Mouse (Mus musculus) kidney, postnatal 36 days (tissue): ENCODE results near the gene Zcchc4.

ENCODE experiments used
- DNase-seq, 2 experiments: peaks; one replicate each; pipeline ENCODE4 v3.0.0; 2021 to 2022; ENCODE audit warnings: mixed read lengths in 2 of 2

Zcchc4 gene

DNA sequence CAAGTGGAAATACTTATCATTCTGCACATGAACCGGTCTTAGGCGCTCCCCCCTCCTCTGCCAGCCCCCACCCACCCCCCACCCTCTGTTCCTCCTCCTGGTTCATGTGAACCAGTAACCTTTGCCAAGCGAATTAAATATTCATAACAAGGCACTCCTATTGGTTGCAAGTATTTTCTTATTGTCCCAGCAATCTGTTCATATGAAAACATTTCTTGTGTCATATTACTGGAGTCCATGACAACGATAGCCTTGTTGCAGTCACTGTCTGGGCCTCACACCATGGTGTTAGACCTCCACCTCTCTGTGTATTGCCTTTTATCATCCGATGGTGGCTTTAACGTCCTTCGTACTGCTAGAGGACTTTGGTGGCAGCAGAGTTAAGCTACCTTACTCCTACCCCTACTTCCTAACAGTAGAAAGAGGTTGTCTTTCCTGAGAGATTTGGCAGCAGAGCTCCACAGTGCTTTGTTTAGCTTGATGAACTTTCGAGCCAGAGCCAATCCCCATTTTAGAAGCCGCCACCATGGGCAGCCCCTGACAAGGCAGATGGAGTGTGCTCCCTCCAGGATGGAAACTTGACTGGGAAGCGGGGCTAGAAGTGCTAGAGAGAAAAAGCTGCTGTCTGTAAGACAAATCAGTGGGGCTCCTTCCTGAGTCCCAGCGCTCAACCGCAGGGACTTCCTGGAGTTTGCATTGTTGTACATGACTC is 24.2 kb downstream of the Zcchc4 start:
- DNase-seq = no peak

DNA sequence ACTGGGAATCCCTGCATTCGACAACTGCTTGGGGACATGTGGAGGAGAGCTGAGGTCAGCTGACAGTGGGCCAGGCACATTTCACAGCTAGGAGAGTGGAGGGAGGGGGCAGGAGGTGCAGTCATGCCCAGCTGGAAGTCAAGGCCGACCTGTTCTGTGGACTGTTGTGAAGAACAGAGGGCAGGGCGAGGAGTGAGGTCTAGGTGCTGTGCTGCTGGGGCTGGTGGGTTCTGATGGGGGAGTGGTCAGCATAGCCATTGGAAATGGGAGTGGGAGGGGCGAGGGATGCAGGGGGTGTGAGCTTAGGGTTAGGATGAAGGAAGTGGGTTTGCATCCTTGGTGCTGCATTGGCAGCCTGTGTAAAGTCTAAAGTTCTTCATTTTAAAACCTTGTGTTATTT is 30.6 kb downstream of the Zcchc4 start:
- no peak for DNase-seq

DNA sequence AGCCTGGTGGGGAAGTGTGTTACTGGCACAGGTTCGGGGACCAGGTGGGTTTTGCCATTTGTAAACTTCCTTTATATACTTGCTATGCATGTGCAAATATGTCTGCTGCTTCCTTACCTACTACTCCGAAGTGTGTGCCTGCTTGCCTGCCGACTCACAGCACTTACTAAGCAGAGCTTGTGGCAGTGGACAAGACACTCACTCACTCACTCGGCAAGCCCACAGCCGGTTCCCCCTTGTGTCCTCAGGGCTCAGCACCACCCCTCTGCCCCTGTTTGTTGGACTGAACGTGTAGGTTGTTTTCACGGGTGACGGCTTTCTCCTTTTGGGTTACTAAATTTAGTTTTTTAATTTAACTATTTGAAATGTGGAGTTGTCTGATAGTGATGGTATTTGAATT is 31.1 kb downstream of the Zcchc4 start:
- no peak for DNase-seq

DNA sequence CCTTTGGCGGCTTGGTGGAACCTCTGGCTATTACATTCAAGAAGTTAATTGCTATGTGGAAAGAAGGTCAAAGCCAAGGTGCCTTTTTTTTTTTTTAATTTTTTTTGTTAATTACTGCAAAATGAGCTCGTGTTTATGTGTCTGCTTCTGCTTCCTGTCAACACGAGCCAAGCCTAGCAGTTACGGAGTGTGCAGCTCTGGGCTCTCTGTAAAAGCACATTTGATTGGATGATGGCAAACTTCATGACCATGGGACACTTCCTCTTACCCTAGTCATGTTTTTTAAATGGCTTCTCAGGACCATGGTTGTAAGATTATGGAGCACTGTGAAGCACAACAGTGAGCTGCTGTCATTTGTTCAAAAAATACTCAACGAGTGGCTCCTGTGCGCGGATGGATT is 31.8 kb downstream of the Zcchc4 start:
- DNase-seq = no peak

DNA sequence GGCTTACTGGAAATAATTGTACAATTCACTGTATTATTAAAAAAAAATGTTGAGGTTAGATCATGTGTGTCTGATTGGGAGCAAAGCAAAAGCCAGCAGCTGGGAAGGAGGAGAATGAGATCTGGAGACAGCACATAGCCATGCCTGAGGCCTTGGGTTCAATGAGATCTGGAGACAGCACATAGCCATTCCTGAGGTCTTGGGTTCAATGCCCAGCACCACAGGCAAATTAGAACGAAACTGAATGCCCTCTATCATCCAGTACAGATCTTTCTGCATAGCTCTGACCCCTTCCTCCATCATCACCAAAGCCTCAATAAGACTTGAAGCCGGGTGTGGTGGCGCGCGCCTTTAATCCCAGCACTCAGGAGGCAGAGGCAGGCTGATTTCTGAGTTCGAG is 35.2 kb downstream of the Zcchc4 start:
- DNase-seq = no peak

DNA sequence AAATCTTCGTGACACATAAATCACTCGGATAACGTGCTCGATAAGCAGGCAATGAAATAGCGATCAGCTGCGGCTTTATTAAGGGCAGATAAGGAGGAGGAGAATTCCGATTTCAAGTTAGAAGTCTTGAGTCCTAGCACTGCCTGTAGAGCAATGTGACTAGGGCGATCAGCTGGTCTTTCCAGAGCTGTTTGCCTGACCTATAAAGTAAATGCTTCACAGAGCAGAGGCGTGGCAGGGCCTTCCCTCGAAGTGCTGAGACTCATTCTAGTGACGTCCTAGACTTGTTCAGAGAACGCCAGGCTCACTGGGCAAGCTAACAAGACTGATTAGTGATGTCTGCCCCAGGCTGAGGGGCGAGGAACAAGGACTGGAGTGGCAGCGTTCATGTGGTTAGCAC is 35.8 kb downstream of the Zcchc4 start:
- DNase-seq = no peak

DNA sequence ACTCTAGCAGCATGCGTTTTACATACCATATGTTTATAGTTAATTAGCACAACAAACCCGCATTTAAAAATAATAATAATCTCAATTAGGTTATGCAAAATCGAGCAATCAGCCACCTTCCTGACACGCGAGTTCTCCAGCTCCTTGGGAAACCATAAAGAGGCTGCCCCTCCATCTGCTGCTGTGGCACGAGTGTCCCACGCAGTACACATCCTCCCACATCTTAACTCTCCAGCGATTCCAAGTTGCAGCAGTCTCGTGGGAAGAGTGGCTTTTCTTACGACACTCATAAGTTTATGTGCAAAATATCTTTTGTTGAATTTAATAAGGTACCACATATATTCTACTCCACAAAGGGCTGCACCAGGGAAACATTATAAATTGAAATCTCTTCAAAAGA is 37.2 kb downstream of the Zcchc4 start:
- DNase-seq = no peak

DNA sequence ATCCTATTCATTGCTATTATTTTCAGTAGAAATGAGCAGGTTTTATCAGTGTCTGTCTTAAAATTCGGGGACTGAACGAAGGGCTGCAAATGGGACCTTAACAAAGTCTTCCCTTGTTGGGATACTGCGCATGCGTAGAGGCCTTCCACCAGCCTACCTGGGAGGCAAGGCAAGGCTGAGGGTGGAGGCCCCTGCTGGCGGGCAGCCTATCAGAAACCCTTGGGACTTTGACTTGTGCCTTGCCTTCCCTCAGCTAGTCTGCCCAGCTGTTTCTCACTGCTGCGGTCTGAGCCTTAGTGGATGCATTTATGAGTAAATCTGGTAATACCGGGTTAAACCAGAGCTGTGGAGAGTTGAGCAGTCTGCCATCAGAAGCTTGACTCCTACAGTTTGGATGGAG is 38.1 kb downstream of the Zcchc4 start:
- DNase-seq = no peak

DNA sequence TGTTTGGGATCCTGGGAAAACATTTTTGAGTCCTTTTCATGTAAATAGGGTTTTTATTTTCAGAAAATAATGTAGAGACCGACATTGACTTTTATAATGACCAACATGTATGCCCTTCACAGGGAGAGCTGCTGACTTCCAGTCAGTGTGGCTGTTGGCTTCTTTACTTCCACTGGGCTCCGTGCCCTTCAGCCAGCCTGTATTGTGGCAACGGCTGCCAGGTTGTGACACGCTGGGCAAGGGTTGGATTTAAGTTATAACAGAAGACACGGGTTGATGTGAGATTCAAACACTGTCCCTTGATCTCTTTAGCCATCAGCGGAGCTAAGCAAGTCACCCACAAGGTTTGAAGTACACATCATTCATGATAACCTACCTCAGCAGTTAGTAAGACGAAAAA is 43.5 kb downstream of the Zcchc4 start:
- no peak for DNase-seq

DNA sequence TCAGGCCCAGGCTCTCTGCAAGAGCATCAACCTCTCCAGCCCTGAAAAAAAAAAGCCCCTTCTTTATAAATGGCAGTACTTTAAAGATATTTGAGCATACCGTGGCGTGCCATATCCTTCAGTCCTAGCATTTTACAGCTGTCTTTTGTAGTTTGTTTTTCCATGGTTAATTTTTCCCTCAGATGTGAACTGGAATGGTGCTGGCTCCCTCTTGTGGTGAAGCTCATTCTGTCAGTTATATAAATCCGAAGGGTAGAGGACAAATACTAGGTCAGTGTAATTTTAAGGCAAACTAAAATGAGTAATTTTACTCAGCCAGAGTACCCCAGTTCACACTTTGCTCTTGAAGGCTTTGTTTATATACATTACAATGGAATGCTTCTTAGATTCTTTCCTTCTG is 46.5 kb downstream of the Zcchc4 start:
- DNase-seq = peak; percentile 72 to 75

DNA sequence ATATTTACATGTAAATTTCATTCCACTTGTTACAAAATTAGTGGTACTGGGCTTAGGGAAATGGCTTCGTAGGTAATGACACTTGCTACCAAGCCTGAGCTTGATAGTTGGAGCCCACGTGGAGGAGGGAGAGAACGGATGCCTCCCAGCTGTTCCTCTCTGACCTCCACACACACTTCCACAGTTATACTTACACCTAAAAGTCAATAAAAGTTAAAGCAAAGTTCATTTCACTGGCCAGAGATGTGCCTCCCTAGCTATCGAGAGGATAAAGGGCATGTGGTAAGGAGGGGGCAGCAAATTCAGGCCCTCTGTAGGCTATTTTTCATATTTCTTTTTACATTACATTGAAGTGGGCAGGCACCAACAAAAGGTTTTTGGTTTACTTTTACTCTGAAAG is 52.7 kb downstream of the Zcchc4 start:
- DNase-seq = no peak

DNA sequence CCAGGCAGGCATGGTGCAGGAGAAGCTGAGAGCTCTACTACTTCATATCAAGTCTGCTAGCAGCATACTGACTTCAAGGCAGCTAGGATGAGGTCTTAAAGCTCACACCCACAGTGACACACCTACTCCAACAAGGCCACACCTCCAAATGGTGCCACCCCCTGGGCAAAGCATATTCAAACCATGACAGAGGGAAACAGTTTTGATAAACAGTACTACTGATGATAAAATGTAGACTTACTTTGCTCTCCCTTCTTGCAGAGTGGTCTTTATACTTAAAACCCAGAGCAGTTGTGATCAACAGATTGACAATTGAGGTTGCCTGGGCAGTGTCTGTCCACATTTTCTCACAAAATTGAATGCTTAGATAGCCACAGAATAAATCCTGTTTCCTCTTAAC is 57.8 kb downstream of the Zcchc4 start:
- DNase-seq = peak; percentile 14 to 32

DNA sequence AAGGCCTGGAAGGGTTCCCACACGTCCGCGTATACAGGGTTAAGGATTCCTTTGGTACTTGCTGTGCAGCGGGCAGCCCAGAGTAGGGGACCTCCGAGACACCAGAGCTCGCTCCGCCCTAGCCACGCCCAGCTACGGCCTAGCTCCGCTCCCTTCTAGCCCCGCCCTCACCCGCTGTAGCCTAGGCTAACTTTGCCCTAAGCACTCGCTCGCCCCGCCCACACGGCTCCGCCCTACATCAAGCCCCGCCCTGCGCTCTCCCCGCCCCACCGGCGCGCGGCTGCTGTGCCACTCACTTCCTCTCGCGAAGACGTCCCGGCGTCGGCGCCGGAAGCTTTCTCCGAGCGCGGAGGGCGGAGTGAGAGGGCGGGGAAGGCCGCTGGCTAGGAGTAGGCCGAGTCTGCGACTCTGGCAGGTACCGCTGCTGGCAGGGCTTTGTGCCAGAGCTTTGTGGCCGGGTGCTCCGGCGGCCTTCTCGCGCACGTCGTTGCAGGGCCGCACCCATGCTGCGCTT is 58.6 kb downstream of the Zcchc4 start, which contains the start of gene Anapc4:
Anapc4 (plus strand) TSS at position 252 of the 514 bp plus-strand sequence.
- DNase-seq = peak; percentile 100

DNA sequence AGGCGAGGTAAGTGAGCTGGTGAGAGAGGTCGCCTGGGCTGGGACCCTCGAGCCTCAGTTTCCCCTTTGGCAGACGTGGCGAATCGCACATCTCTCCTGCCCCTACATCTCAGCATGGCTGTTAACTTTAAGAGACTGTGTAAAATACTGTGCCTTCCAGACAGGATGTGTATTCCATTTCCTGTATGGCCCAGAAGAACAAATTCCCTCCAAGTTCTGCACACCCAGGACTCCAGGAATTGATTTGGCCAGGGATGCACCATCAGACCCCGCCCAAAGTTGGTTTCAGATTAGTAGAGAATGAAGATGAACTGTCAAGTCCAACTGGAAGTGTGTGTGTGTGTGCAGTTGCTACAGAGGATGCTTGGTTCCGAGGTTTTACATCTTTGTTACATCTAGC is 59.2 kb downstream of the Zcchc4 start:
- peak in 1 of 2 experiments; percentile 17 for DNase-seq

DNA sequence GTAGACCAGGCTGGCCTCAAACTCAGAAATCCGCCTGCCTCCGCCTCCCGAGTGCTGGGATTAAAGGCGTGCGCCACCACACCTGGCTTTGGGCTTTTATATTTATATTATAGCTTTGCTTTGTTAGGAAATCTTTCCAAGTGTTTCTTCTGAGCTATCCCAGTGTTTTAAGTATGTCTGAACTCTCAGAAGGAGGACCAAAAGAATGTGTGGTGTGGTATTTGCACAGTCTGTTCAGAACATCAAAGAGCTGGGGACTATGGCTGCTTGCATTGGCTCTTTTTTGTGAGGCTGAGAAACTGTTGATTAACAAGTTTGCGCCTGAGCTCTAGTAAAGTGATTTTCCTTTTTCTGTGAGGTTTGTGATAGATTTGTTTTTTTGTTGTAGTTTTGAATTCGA is 69.1 kb downstream of the Zcchc4 start:
- DNase-seq = no peak

DNA sequence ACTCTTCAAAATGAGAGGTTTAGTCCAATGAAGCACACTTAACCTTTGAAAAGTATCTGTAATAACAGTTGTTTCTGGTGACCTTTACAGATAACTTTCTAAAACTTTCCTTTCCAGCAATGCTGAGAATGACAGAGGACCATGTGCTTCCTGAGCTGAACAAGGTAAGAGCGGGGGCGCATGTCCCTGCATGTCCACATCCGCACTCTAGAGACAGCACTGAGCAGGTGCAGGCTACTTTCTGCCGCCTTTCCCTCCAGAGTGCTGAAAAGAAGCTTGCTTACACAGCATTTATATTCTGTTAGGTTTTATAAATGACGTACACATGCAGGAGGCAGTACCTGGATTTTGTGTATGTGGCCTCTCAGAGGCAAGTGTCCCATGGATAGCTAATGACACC is 80.5 kb downstream of the Zcchc4 start:
- no peak for DNase-seq

DNA sequence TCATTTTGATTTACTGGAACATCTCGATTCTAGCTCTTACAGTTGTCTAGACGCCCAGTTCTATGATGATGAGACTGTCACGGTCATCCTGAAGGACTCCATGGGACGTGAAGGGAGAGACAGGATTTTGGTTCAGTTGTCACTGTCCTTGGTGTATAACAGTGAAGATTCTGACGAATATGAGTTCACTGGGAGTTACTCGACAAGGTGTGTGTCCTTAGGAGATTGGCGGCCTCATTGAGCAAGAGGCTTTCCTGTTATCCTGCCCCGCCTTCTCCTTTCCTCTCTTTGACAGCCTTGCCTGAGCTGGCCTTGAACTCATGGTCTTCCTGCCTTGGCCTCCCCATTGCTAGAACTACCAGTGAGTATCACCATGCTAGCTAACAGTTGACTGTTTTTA is 89.2 kb downstream of the Zcchc4 start:
- no peak for DNase-seq

DNA sequence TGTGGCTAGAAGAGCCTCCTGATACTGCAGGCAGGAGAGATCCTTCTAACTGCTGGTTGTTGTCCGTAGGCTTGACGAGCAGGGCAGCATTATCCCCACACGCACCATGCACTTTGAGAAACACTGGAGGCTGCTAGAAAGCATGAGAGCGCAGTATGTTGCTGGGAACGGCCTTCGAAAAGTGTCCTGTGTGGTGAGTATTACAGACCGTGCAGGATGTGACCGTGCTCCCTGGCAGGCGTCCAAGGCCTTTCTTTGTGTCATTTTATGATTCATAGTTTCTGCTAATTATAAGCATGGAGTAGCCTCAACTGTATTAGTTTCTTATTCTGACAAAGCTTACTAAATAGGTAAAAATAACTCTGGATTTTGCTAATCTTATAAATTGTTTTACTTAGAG is 90.6 kb downstream of the Zcchc4 start:
- DNase-seq = peak; percentile 70 to 84

DNA sequence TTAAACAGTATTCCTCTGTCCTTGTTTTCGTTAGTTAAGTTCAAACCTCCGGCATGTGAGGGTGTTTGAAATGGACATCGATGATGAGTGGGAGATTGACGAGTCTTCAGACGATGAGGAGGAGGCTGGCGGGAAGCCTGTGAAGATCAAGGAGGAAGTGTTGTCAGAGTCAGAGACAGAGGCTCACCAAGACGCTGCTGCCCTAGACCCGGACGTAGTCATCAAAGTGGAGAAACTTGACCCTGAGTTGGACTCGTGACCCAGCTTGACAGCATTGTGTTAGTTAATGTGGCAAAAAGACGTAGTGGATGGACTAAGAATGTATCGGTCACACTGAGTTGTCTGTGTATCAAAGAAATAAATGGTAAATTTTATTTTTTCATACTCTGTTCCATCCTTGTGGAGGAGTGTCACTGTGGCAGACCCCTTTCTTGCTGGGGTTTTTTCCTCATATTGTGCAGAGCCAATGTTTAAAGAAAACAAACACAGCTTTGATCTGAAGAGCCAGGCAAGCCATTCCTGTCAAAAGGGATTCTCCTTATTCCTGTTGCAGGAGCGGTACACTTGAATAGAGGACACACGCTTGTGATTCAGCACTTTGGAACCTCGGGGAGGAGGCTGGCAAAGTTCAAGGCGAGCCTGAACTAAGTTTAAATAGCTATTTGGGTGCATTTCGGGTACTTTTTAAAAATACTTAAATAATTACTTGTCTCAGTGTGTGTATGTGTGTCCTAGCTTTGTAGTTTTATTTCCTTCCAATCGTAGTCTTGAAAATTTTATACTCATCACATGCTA is 91.3 kb downstream of the Zcchc4 start:
- no peak for DNase-seq

DNA sequence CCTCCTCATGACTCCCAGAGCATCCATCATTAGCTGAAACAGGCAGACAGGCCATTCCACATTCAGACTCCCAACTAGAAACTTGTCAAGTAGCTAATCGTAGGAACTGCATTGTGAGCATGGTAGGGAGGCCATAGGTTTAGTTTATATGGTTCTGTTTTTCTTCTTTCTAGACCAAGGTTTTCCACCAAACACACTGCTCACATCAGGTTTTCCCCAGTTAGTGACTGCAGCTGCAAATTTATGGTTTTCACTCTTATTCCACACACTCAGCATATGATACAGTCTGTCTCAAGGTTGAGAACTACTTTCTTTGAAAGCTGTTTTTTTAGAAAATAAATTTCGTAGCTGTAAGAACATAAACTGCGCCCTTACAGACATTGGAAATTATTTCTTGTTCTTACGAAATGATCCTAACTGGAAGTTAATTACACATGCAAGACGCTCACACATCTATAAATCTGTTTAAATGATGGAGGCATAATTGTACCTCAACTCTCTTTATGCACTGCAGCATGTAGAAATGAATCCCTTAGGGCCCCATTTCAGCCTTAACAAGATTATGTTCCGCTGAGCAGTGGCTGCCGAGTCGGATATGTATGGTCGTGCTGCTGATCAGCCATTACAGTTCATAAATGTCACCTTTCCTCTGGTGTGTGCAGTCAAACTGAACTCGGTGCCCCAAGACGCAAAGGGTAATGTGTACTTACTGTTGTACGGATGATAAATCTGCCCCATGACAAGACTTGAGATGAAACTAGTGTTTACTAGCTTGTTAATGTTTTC is 93.9 kb downstream of the Zcchc4 start:
- DNase-seq = no peak

DNA sequence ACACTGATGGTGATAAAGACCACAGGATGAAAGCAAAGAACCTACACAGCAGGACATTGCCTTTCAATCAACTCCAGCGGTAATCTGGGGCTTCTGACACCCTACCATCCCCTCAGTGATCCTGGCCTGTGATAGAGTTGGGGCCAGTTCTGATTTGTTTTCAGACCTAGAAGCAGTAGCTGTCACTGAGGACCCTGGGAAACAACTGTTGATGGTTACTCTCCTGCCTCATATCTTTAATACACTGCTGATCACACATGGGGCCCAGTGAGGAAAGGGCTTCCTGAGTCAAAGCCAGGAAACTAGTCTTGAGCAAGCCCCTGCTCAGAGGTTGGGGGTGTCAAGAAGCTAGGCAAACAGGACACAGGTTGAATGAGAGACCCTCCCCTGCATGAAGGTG is 96.3 kb downstream of the Zcchc4 start:
- DNase-seq = no peak

DNA sequence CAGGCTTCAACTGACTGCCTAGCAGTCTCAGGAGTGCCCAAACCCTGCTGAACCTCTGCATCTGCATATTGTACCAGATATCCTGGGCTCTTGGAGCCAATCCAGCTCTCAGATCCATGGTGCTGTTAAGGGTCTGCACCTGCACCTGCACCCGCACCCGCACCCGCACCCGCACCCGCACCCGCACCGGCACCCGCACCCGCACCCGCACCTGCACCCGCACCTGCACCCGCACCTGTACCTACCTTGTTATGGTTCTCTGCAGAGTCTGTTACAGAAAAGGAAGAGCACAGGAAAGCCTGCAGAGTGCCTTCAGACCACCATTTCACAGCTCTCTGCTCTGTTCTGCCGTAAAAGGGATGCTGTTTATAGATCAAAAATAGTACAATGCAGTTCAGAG is 96.8 kb downstream of the Zcchc4 start:
- DNase-seq = no peak
